Mouse (Mus musculus) bone marrow macrophage, adult 2 months (primary cell): Measurements from ENCODE around the gene Shmt2.

Experiments used
- CTCF ChIP-seq: IDR thresholded peaks from 2 replicates; pipeline ENCODE4 v1.5.1; 2012; ENCODE audit warnings: low read depth, mild to moderate bottlenecking, low read length, moderate library complexity
- POLR2A ChIP-seq: IDR thresholded peaks from 2 replicates; pipeline ENCODE4 v1.6.1; 2012; ENCODE audit warnings: mild to moderate bottlenecking, low read depth, low read length, borderline replicate concordance

GRCm38 (mm10) chr10:127509837-127510701 lies 12.2 kb downstream of the Shmt2 start:
- no peak for TF ChIP-seq POLR2A
- no peak for TF ChIP-seq CTCF
